Mouse (Mus musculus): ENCODE measurements around the gene Acot13. TPM values are rescaled to one million over a fixed set of nuclear protein-coding genes. Genes with fewer than 3 reads are reported as not detected.
A peak's percentile ranks its signal among the peaks of the same experiment; 100 is the strongest.
"Not testable (repeated sequence)": the region's sequence is repeated elsewhere in the genome, so short reads cannot be mapped to it uniquely, and the experiment has no call there.

Acot13 gene
- polyA plus RNA-seq, 1 experiment from 2014 or later, result 60.0 TPM

DNA sequence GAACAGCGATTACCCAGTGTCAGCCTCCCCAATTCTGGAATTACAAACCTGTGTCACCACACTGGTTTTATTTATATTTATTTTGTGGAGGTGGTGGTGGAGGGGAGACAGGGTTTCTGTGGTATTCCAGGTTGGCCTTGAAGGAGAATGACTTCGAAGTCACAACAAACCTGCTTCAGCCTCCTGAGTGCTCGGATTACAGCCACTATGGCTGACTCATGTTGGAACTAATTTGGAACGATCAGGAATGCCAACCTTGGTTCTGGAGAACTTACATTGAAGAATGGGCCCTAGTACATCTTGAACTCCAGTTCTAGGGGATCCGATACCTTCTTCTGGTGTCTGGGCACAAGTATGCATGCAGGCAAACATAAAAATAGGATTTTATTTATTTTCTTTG lies 32.0 kb downstream of the Acot13 start:
- H3K4me3 ChIP-seq, result peak overlapping the region; percentile 98
- peak overlapping the region; percentile 90 for H3K4me2 ChIP-seq (replicated peaks)
- peaks cover 27% of the 10 kb centered on the region for H3K4me1 ChIP-seq
- H3K36me3 ChIP-seq, result no peaks in the 10 kb centered on the region
- H3K9me3 ChIP-seq, result no peaks in the 10 kb centered on the region
- no peak overlapping the region; the same call in 1 of the 2 replicates for H3K9ac ChIP-seq (replicated peaks)
- WGBS, result 76% methylated on average over 5 of the region's 5 CpGs
- no peaks in the 10 kb centered on the region for H3K27me3 ChIP-seq
- ATAC-seq (replicated peaks), result no peak
- peak overlapping the region; percentile 100; the same call in 1 of the 2 replicates for H3K27ac ChIP-seq (replicated peaks)

DNA sequence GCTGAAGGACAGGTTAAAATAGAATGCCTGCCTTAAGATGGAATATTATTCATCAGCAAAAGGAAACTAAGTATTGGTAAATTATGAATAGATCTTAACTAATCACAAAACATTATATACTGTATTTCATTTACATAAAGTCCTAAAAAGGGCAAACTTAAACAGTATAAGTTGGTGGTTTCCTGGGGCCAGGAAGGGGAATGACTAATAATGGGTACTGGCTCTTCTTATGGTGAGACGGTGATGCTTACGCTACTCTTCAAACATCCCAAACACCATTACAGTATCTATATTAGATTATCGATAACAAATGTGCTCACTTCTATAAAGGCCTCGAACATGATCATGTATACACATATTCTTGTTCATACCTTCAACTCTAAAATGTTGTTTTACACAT lies 32.7 kb downstream of the Acot13 start:
- H3K4me3 ChIP-seq, result no peak overlapping the region
- H3K4me1 ChIP-seq, result peaks cover 21% of the 10 kb centered on the region
- no peak overlapping the region for H3K4me2 ChIP-seq (replicated peaks)
- no peak overlapping the region for H3K27ac ChIP-seq (replicated peaks)
- no peaks in the 10 kb centered on the region for H3K27me3 ChIP-seq
- ATAC-seq (replicated peaks), result no peak
- no peak overlapping the region for H3K9ac ChIP-seq (replicated peaks)
- H3K36me3 ChIP-seq, result no peaks in the 10 kb centered on the region
- WGBS, result 93% methylated on average over 4 of the region's 4 CpGs
- no peaks in the 10 kb centered on the region for H3K9me3 ChIP-seq

GRCm38 (mm10) chr13:24792411-24793045 lies 38.8 kb downstream of the Acot13 start:
- H3K9ac ChIP-seq (replicated peaks), result no peak overlapping the region
- H3K27ac ChIP-seq (replicated peaks), result no peak overlapping the region
- H3K4me2 ChIP-seq (replicated peaks), result no peak overlapping the region
- no peak overlapping the region for H3K4me3 ChIP-seq
- WGBS, result 91% methylated on average over 9 of the region's 9 CpGs
- no peak for ATAC-seq (replicated peaks)
- H3K27me3 ChIP-seq, result no peaks in the 10 kb centered on the region
- no peaks in the 10 kb centered on the region for H3K9me3 ChIP-seq
- no peaks in the 10 kb centered on the region for H3K36me3 ChIP-seq
- no peaks in the 10 kb centered on the region for H3K4me1 ChIP-seq

GRCm38 (mm10) chr13:24791349-24791748 lies 40.0 kb downstream of the Acot13 start:
- no peak overlapping the region for H3K9ac ChIP-seq (replicated peaks)
- no peak overlapping the region for H3K27ac ChIP-seq (replicated peaks)
- no peaks in the 10 kb centered on the region for H3K27me3 ChIP-seq
- H3K4me3 ChIP-seq, result no peak overlapping the region
- no peaks in the 10 kb centered on the region for H3K36me3 ChIP-seq
- no peak overlapping the region for H3K4me2 ChIP-seq (replicated peaks)
- no peaks in the 10 kb centered on the region for H3K4me1 ChIP-seq
- no peaks in the 10 kb centered on the region for H3K9me3 ChIP-seq
- WGBS, result 77% methylated on average over 2 of the region's 2 CpGs
- ATAC-seq (replicated peaks), result no peak

- H3K27ac ChIP-seq (replicated peaks), result no peak overlapping the region
- no peaks in the 10 kb centered on the region for H3K27me3 ChIP-seq
- no peak for ATAC-seq (replicated peaks)
- no peak overlapping the region for H3K4me3 ChIP-seq
- no peak overlapping the region for H3K9ac ChIP-seq (replicated peaks)
- no peak overlapping the region for H3K4me2 ChIP-seq (replicated peaks)
- 87% methylated on average over 5 of the region's 5 CpGs for WGBS
- no peaks in the 10 kb centered on the region for H3K9me3 ChIP-seq
- no peaks in the 10 kb centered on the region for H3K36me3 ChIP-seq
- no peaks in the 10 kb centered on the region for H3K4me1 ChIP-seq
These were observed 43.9 kb downstream of the Acot13 start for GRCm38 (mm10) chr13:24787477-24787876.

DNA sequence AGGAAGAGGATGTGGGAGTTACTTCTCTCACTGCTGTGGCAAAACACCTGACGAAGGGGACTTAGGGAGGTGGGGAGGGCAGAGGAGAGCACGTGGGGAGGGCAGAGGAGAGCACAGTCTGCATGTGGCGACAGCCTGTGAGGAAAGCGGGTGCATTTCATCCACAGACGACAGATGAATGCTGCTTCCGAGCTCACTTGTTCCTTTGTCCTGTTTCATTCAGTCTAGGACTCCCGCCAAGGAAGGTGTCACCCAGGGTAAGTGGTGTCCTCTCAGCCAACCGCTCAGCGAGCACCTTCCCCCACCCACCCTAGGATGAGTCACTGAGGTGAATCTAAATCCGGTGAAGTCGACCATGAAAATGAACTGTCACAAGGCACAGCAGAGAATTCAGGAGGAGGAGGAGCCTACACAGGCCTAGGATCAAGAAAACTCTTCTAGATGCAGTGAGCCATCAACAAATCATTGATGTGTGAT lies 45.3 kb downstream of the Acot13 start:
- H3K27me3 ChIP-seq, result no peaks in the 10 kb centered on the region
- H3K27ac ChIP-seq (replicated peaks), result no peak overlapping the region
- H3K4me2 ChIP-seq (replicated peaks), result no peak overlapping the region
- no peak for ATAC-seq (replicated peaks)
- H3K4me1 ChIP-seq, result no peaks in the 10 kb centered on the region
- no peaks in the 10 kb centered on the region for H3K9me3 ChIP-seq
- 40% methylated on average over 11 of the region's 11 CpGs for whole genome bisulfite sequencing
- H3K9ac ChIP-seq (replicated peaks), result no peak overlapping the region
- H3K36me3 ChIP-seq, result no peaks in the 10 kb centered on the region
- H3K4me3 ChIP-seq, result no peak overlapping the region

DNA sequence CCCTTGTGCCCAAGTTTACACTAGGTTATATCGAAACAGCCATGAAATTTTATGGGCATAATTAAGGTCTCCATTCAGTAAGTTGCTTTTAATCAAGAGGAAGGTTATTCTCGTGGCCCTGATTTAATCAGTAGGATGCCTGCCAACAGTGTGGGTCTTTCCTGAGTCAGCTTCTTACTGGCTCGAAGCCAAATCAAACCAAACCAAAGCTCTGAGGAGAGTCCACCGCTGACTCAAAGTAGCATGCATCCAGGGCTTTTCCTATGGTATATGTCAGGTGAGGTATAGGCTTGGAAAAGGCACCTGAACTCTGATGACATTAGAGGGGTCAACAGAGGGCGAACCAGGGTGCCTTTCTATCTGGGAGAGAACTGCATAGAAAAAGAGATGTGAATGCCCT lies 49.4 kb downstream of the Acot13 start:
- no peak for ATAC-seq (replicated peaks)
- no peaks in the 10 kb centered on the region for H3K27me3 ChIP-seq
- H3K36me3 ChIP-seq, result no peaks in the 10 kb centered on the region
- H3K27ac ChIP-seq (replicated peaks), result no peak overlapping the region
- H3K9ac ChIP-seq (replicated peaks), result no peak overlapping the region
- H3K4me3 ChIP-seq, result no peak overlapping the region
- H3K9me3 ChIP-seq, result no peaks in the 10 kb centered on the region
- no peak overlapping the region for H3K4me2 ChIP-seq (replicated peaks)
- WGBS, result 49% methylated on average over 5 of the region's 5 CpGs
- H3K4me1 ChIP-seq, result no peaks in the 10 kb centered on the region

GRCm38 (mm10) chr13:24778706-24779380 lies 52.5 kb downstream of the Acot13 start:
- H3K4me2 ChIP-seq (replicated peaks), result no peak overlapping the region
- WGBS, result 87% methylated on average over 8 of the region's 8 CpGs
- H3K4me3 ChIP-seq, result no peak overlapping the region
- no peaks in the 10 kb centered on the region for H3K4me1 ChIP-seq
- no peak overlapping the region for H3K9ac ChIP-seq (replicated peaks)
- no peak overlapping the region for H3K27ac ChIP-seq (replicated peaks)
- H3K9me3 ChIP-seq, result no peaks in the 10 kb centered on the region
- H3K27me3 ChIP-seq, result no peaks in the 10 kb centered on the region
- no peak for ATAC-seq (replicated peaks)
- H3K36me3 ChIP-seq, result no peaks in the 10 kb centered on the region

- H3K4me3 ChIP-seq, result no peak overlapping the region
- no peak overlapping the region for H3K9ac ChIP-seq (replicated peaks)
- 88% methylated on average over 2 of the region's 2 CpGs for WGBS
- H3K27me3 ChIP-seq, result no peaks in the 10 kb centered on the region
- ATAC-seq (replicated peaks), result no peak
- H3K36me3 ChIP-seq, result no peaks in the 10 kb centered on the region
- H3K9me3 ChIP-seq, result no peaks in the 10 kb centered on the region
- H3K4me1 ChIP-seq, result no peaks in the 10 kb centered on the region
- no peak overlapping the region for H3K27ac ChIP-seq (replicated peaks)
- H3K4me2 ChIP-seq (replicated peaks), result no peak overlapping the region
These were observed 53.3 kb downstream of the Acot13 start for GRCm38 (mm10) chr13:24778026-24778425.

GRCm38 (mm10) chr13:24776146-24776844 lies 55.0 kb downstream of the Acot13 start:
- H3K36me3 ChIP-seq, result no peaks in the 10 kb centered on the region
- peak; percentile 48; the same call in 1 of the 2 replicates for ATAC-seq (replicated peaks)
- no peak overlapping the region for H3K27ac ChIP-seq (replicated peaks)
- no peak overlapping the region for H3K9ac ChIP-seq (replicated peaks)
- no peak overlapping the region for H3K4me2 ChIP-seq (replicated peaks)
- WGBS, result 53% methylated on average over 7 of the region's 7 CpGs
- H3K27me3 ChIP-seq, result no peaks in the 10 kb centered on the region
- H3K9me3 ChIP-seq, result no peaks in the 10 kb centered on the region
- H3K4me3 ChIP-seq, result no peak overlapping the region
- H3K4me1 ChIP-seq, result no peaks in the 10 kb centered on the region

GRCm38 (mm10) chr13:24771482-24771881 lies 59.9 kb downstream of the Acot13 start:
- 95% methylated on average over 10 of the region's 10 CpGs for WGBS
- not testable (repeated sequence) for H3K4me3 ChIP-seq; H3K27ac ChIP-seq (replicated peaks); H3K9me3 ChIP-seq; H3K4me1 ChIP-seq; H3K36me3 ChIP-seq; ATAC-seq (replicated peaks); H3K4me2 ChIP-seq (replicated peaks); H3K9ac ChIP-seq (replicated peaks); H3K27me3 ChIP-seq
